Mouse (Mus musculus) heart, postnatal 0 days (tissue): ENCODE results near the gene Ndufv3.

ENCODE experiments used
- CTCF ChIP-seq: IDR thresholded peaks from 2 replicates; pipeline ENCODE4 v1.5.1; 2016; ENCODE audit warnings: antibody characterized with exemption, control low read depth, low read depth
- EP300 ChIP-seq: IDR thresholded peaks from 2 replicates; pipeline ENCODE4 v1.6.1; 2016; ENCODE audit warnings: antibody characterized with exemption, low read depth

DNA sequence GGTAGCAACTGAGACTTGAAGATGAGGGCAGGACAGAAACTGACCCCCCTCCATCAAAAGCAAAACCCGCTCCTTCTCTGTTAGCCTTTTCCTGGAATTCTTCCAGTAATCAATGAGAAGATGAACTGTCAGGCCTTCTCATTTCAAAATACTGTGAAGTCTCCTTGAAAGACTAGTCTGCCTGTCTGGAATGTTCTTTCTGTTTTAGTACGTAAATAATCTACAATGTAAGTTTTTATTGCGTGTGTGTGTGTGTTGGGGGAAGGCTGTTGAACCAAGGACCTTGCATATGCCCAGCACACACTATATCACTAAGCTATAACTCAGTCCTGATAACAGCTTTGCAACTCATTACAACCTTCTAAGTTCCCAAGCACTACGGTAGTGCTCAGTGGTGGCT lies 5.2 kb downstream of the Ndufv3 start:
- TF ChIP-seq CTCF (no peak), EP300 (no peak)
